ENCODE assay signal across 8 mouse cellular contexts in the genomic region with DNA sequence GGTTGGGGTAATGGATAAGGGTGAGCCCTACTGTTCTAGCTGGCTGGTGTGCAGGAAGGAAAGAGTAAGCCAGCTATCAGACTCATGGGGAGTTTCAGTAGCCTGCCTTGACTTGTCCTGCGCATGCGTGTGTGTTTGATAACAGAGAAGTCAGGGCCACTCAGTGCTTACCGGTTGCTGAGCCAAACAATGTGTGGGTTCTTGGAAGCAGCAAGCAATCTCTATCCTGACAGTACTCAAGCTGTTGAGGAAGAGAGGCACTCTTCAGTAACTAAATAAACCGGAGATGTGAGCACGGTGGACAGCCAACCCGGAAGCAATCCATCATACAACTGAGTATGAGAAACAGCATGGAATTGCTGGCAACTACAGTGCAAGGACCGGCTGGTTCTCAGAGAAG.
DNase-seq lines count a peak whose midpoint lies in the region; ATAC-seq lines count a peak whose summit lies in the region.

No protein-coding gene starts in this region.

- peak; percentile 12 for DNase-seq in cerebellum, postnatal 14 days
- no peak for DNase-seq in cerebellum, adult 9-11 months
- peak; percentile 36 to 62 for DNase-seq in kidney, postnatal 25 days
- DNase-seq in ovary, postnatal 14 days (ENCODE audit: low spot score) = peak; percentile 27
- DNase-seq in gastrocnemius, adult 8-10 months (ENCODE audit: low spot score in 2 of 2) = no peak

- ATAC-seq in common myeloid progenitor, adult 5-6 weeks (replicated peaks; ENCODE audit: low read depth, poor library complexity, severe bottlenecking) = peak; percentile 65
- ATAC-seq in monocyte, adult 5-6 weeks (replicated peaks; ENCODE audit: insufficient number of reproducible peaks, low FRiP score, low TSS enrichment, poor library complexity, severe bottlenecking) = no peak
- no peak for ATAC-seq in erythroid progenitor cell, adult 5-6 weeks (replicated peaks; ENCODE audit: low FRiP score, poor library complexity, severe bottlenecking)

Comparison
In these comparisons a context has a peak if more than half of its experiments do, and no peak if none do; other contexts are left out.
1. DNase-seq: peak in cerebellum, postnatal 14 days (2 of 2), kidney, postnatal 25 days (2 of 2) and ovary, postnatal 14 days (single experiment); none in cerebellum, adult 9-11 months (single experiment) and gastrocnemius, adult 8-10 months (0 of 2).